Mouse (Mus musculus) MEL (cell line): ENCODE measurements around the gene Gmip.

Experiments
- CTCF ChIP-seq, 3 experiments: IDR thresholded peaks in 2 of 3; conservative IDR thresholded peaks in 1 of 3; 2 replicates each; pipeline ENCODE4 v1.5.1; 2011 to 2012; ENCODE audit warnings: low read length in 3 of 3, low read depth in 2 of 3, mild to moderate bottlenecking in 2 of 3, improper control_type of control experiment in 1 of 3, inconsistent platforms in 1 of 3, mixed read lengths in 1 of 3, moderate library complexity in 1 of 3; ENCODE audit not compliant: control insufficient read depth in 1 of 3, insufficient read depth in 1 of 3, poor library complexity in 1 of 3, severe bottlenecking in 1 of 3
- HCFC1 ChIP-seq: IDR thresholded peaks from 2 replicates; pipeline ENCODE4 v1.6.1; 2012; ENCODE audit warnings: low read depth, mild to moderate bottlenecking, inconsistent platforms, low read length, improper control_type of control experiment, moderate library complexity
- UBTF ChIP-seq: IDR thresholded peaks from 2 replicates; pipeline ENCODE4 v1.6.1; 2012; ENCODE audit warnings: low read depth, mild to moderate bottlenecking, inconsistent platforms, low read length, improper control_type of control experiment, moderate library complexity, borderline replicate concordance; ENCODE audit not compliant: insufficient read depth

- TF ChIP-seq UBTF: no peak
- TF ChIP-seq CTCF (IDR thresholded peaks at IDR 0.05 in 2 of 3, conservative IDR thresholded peaks at IDR 0.05 in 1 of 3; ENCODE audit: control insufficient read depth in 1 of 3, insufficient read depth in 1 of 3, low read depth in 2 of 3, low read length in 3 of 3, poor library complexity in 1 of 3, severe bottlenecking in 1 of 3): no peak
- TF ChIP-seq HCFC1: no peak
Measured at GRCm38 (mm10) chr8:69794096-69794495, 14.4 kb upstream of the Gmip start.
